Mouse (Mus musculus) spleen, adult 2 months (tissue): Measurements from ENCODE around the gene Klk1b21.

ENCODE experiments used
- CTCF ChIP-seq: fragments of 200-500 bp; IDR thresholded peaks from 2 replicates; pipeline ENCODE4 v1.5.1; 2011; ENCODE audit warnings: mild to moderate bottlenecking, inconsistent platforms; ENCODE audit not compliant: insufficient read depth, insufficient read length, insufficient replicate concordance; ENCODE audit errors: extremely low read depth
- POLR2A ChIP-seq: fragments of 200-500 bp; IDR thresholded peaks from 2 replicates; pipeline ENCODE4 v1.6.1; 2011; ENCODE audit warnings: low read depth, low read length, inconsistent platforms

DNA sequence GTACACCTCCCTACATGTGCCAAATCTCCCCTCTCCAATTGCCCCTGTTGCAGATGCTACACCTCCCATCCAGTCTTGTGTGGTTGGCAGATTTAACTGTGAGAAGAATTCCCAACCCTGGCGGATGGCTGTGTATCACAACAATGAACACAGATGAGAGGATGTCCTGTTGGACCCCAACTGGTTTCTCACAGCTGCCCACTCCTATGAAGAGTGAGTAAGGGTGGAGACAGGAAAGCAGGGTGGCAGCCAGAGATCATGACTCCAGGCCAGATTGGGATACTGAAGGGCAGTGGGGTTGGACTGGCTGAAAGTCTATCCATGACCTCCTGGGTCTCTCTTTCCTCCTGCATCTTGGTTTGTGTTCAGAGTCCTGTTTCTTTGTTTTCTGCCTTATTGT lies 6.0 kb upstream of the Klk1b21 start:
- TF ChIP-seq CTCF (no peak), POLR2A (no peak)
